Mouse (Mus musculus) megakaryocyte, embryonic 14.5 days (primary cell): ENCODE measurements around the gene Selplg.

Experiments used
- FLI1 ChIP-seq: IDR thresholded peaks from 2 replicates; pipeline ENCODE4 v1.6.1; 2012; ENCODE audit warnings: low read length, inconsistent platforms, mixed read lengths
- GATA1 ChIP-seq: IDR thresholded peaks from 3 replicates; pipeline ENCODE4 v1.6.1; 2012; ENCODE audit warnings: mixed read lengths, low read length, inconsistent platforms, borderline replicate concordance

DNA sequence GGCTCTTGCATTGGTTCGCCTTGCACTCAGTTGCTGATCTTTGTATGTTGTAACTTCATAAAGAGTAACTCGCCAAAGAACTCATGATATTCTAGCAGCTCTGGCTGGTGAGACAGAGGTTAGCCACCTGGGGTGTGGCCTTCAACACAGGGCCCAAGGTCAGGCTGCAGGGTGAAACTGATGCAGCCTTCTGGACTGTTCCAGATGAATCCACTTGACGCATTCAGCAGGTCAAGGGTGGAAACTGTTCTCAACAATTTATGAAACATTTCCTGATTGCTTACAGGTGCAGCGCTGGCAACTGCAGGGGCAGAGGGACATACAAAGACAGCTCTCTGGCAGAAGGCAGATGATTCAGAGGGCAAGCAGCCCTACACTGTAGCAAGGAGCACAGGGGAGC is 43.2 kb upstream of the Selplg start:
- TF ChIP-seq GATA1 (no peak), FLI1 (no peak)
